Mouse (Mus musculus) hindbrain, embryonic 16.5 days (tissue): ENCODE measurements around the gene Ddr2. TPM values are rescaled to one million over a fixed set of nuclear protein-coding genes. Genes with fewer than 3 reads are reported as not detected.

ENCODE experiments used
- ATAC-seq: fragments of 200-750 bp; cut with Nextera tagmentation; 2 replicates; pipeline ENCODE4 v1.8.0; 2017; ENCODE audit warnings: moderate TSS enrichment, moderate library complexity
- H3K27ac ChIP-seq: fragments of 300-500 bp; sonication (generic); 2 replicates; pipeline ENCODE4 v1.5.1; 2014; ENCODE audit warnings: low read depth, mild to moderate bottlenecking, control low read depth, low read length, moderate library complexity
- H3K27me3 ChIP-seq: fragments of 300-500 bp; sonication (generic); replicated peaks from 2 replicates; pipeline ENCODE4 v1.6.1; 2014; ENCODE audit warnings: low read length; ENCODE audit not compliant: control insufficient read depth, insufficient read depth
- H3K36me3 ChIP-seq: fragments of 300-500 bp; sonication (generic); 2 replicates; pipeline ENCODE4 v1.6.1; 2014; ENCODE audit warnings: mild to moderate bottlenecking, low read length, moderate library complexity, mixed read lengths; ENCODE audit not compliant: control insufficient read depth, insufficient read depth
- H3K4me1 ChIP-seq: fragments of 300-500 bp; sonication (generic); 2 replicates; pipeline ENCODE4 v1.6.1; 2014; ENCODE audit warnings: low read depth, low read length; ENCODE audit not compliant: control insufficient read depth, insufficient read depth
- H3K4me2 ChIP-seq: fragments of 300-500 bp; sonication (generic); 2 replicates; pipeline ENCODE4 v1.6.1; 2014; ENCODE audit warnings: mild to moderate bottlenecking, low read length, control low read depth, moderate library complexity
- H3K4me3 ChIP-seq: fragments of 300-500 bp; sonication (generic); 2 replicates; pipeline ENCODE4 v1.5.1; 2014; ENCODE audit warnings: mild to moderate bottlenecking, low read length, control low read depth, moderate library complexity
- H3K9ac ChIP-seq: fragments of 300-500 bp; sonication (generic); 2 replicates; pipeline ENCODE4 v1.6.1; 2014; ENCODE audit warnings: low read depth, mild to moderate bottlenecking, control low read depth, low read length, moderate library complexity
- H3K9me3 ChIP-seq: fragments of 300-500 bp; sonication (generic); 2 replicates; pipeline ENCODE4 v1.6.1; 2014; ENCODE audit warnings: mild to moderate bottlenecking, low read length, moderate library complexity; ENCODE audit not compliant: control insufficient read depth
- WGBS: fragments of 180-500 bp; shearing (Covaris S2); extraction: QIAGEN DNeasy Blood & Tissue Kit; methylation state at CpG from one replicate; pipeline ENCODE4 v1.1.7; 2014; 5-methylcytosine and 5-hydroxymethylcytosine counted together
- polyA plus RNA-seq: library from polyadenylated mRNA; unstranded; fragments of >200 nt; fragmentation: Nextera tagmentation; extraction: Ambion mirVana; gene quantifications from 2 replicates; pipeline ENCODE4 v1.2.1, GENCODE M21; 2015

Ddr2 gene
- polyA plus RNA-seq, 1 experiment from 2014 or later: 7.7 TPM

- no peaks in the 10 kb centered on the region for H3K9me3 ChIP-seq
- H3K27ac ChIP-seq: no peak overlapping the region
- peaks cover 3% of the 10 kb centered on the region; the same call in 1 of the 2 replicates for H3K4me1 ChIP-seq
- no peaks in the 10 kb centered on the region for H3K36me3 ChIP-seq
- 46% methylated on average over 6 of the region's 6 CpGs for WGBS
- no peak overlapping the region for H3K9ac ChIP-seq
- peak; percentile 46 for ATAC-seq
- H3K4me2 ChIP-seq: no peak overlapping the region
- H3K27me3 ChIP-seq: no peaks in the 10 kb centered on the region
- no peak overlapping the region for H3K4me3 ChIP-seq
Measured at GRCm38 (mm10) chr1:170056214-170056613, 54.3 kb downstream of the Ddr2 start.

GRCm38 (mm10) chr1:170052469-170053065 lies 58.0 kb downstream of the Ddr2 start:
- Histone ChIP-seq H3K4me2 (no peak overlapping the region), H3K4me1 (peaks cover 3% of the 10 kb centered on the region; the same call in 1 of the 2 replicates), H3K9me3 (no peaks in the 10 kb centered on the region), H3K4me3 (no peak overlapping the region), H3K27me3 (no peaks in the 10 kb centered on the region), H3K36me3 (no peaks in the 10 kb centered on the region), H3K27ac (no peak overlapping the region), H3K9ac (no peak overlapping the region)
- WGBS: 90% methylated on average over 1 of the region's 1 CpGs
- ATAC-seq: no peak

- ATAC-seq: 0 out of 2 replicates have a peak, but pooled peaks have one; percentile 30
- H3K27me3 ChIP-seq: no peaks in the 10 kb centered on the region
- 46% methylated on average over 5 of the region's 5 CpGs for WGBS
Measured at GRCm38 (mm10) chr1:170051631-170052177, 58.9 kb downstream of the Ddr2 start.

GRCm38 (mm10) chr1:170048434-170048833 lies 62.1 kb downstream of the Ddr2 start:
- no peaks in the 10 kb centered on the region for H3K27me3 ChIP-seq
- H3K4me1 ChIP-seq: no peaks in the 10 kb centered on the region
- H3K27ac ChIP-seq: no peak overlapping the region
- no peaks in the 10 kb centered on the region for H3K9me3 ChIP-seq
- no peaks in the 10 kb centered on the region for H3K36me3 ChIP-seq
- no peak for ATAC-seq
- 86% methylated on average over 4 of the region's 4 CpGs for WGBS
- H3K9ac ChIP-seq: no peak overlapping the region
- H3K4me2 ChIP-seq: no peak overlapping the region
- no peak overlapping the region for H3K4me3 ChIP-seq

More at GRCm38 (mm10) chr1:170051631-170052177, 58.9 kb downstream of the Ddr2 start:
- Histone ChIP-seq H3K4me1 (peaks cover 3% of the 10 kb centered on the region; the same call in 1 of the 2 replicates), H3K9ac (no peak overlapping the region), H3K4me2 (no peak overlapping the region), H3K27ac (no peak overlapping the region), H3K36me3 (no peaks in the 10 kb centered on the region), H3K4me3 (no peak overlapping the region), H3K9me3 (no peaks in the 10 kb centered on the region)

GRCm38 (mm10) chr1:170044726-170045471 lies 65.7 kb downstream of the Ddr2 start:
- no peaks in the 10 kb centered on the region for H3K9me3 ChIP-seq
- no peaks in the 10 kb centered on the region for H3K4me1 ChIP-seq
- no peak overlapping the region for H3K4me3 ChIP-seq
- H3K27ac ChIP-seq: no peak overlapping the region
- H3K9ac ChIP-seq: no peak overlapping the region
- ATAC-seq: no peak
- no peak overlapping the region for H3K4me2 ChIP-seq
- no peaks in the 10 kb centered on the region for H3K27me3 ChIP-seq
- WGBS: 77% methylated on average over 9 of the region's 9 CpGs
- no peaks in the 10 kb centered on the region for H3K36me3 ChIP-seq

GRCm38 (mm10) chr1:170043753-170044152 lies 66.8 kb downstream of the Ddr2 start:
- Histone ChIP-seq H3K27me3 (no peaks in the 10 kb centered on the region), H3K9me3 (no peaks in the 10 kb centered on the region), H3K4me2 (no peak overlapping the region), H3K4me3 (no peak overlapping the region), H3K36me3 (no peaks in the 10 kb centered on the region), H3K4me1 (no peaks in the 10 kb centered on the region), H3K9ac (no peak overlapping the region), H3K27ac (no peak overlapping the region)
- ATAC-seq: no peak

- H3K4me2 ChIP-seq: no peak overlapping the region
- H3K27ac ChIP-seq: no peak overlapping the region
- H3K9me3 ChIP-seq: no peaks in the 10 kb centered on the region
- ATAC-seq: no peak
- no peaks in the 10 kb centered on the region for H3K36me3 ChIP-seq
- H3K9ac ChIP-seq: no peak overlapping the region
- H3K4me1 ChIP-seq: no peaks in the 10 kb centered on the region
- H3K4me3 ChIP-seq: no peak overlapping the region
- 91% methylated on average over 5 of the region's 5 CpGs for WGBS
- H3K27me3 ChIP-seq: no peaks in the 10 kb centered on the region
Measured at GRCm38 (mm10) chr1:170042996-170043395, 67.6 kb downstream of the Ddr2 start.

- Histone ChIP-seq H3K36me3 (no peaks in the 10 kb centered on the region), H3K4me1 (no peaks in the 10 kb centered on the region), H3K4me3 (no peak overlapping the region), H3K27ac (no peak overlapping the region), H3K9me3 (no peaks in the 10 kb centered on the region), H3K27me3 (no peaks in the 10 kb centered on the region), H3K4me2 (no peak overlapping the region), H3K9ac (no peak overlapping the region)
- WGBS: 65% methylated on average over 4 of the region's 4 CpGs
- no peak for ATAC-seq
Measured at GRCm38 (mm10) chr1:170039402-170039801, 71.2 kb downstream of the Ddr2 start.

GRCm38 (mm10) chr1:170035575-170035974 lies 75.0 kb downstream of the Ddr2 start:
- WGBS: 89% methylated on average over 3 of the region's 3 CpGs
- Histone ChIP-seq H3K4me3 (no peak overlapping the region), H3K27me3 (no peaks in the 10 kb centered on the region), H3K36me3 (no peaks in the 10 kb centered on the region), H3K9ac (no peak overlapping the region), H3K9me3 (no peaks in the 10 kb centered on the region), H3K4me2 (no peak overlapping the region), H3K27ac (no peak overlapping the region), H3K4me1 (no peaks in the 10 kb centered on the region)
- no peak for ATAC-seq
